Mouse (Mus musculus) NIH3T3 (cell line): ENCODE results near the gene Vmn2r49.
"Not testable (repeated sequence)": the region's sequence is repeated elsewhere in the genome, so short reads cannot be mapped to it uniquely, and the experiment has no call there.

Source experiments
- DNase-seq: peaks from one replicate; pipeline ENCODE4 v3.0.0-alpha.2; 2012; ENCODE audit warnings: low read depth

Gene Vmn2r49

DNA sequence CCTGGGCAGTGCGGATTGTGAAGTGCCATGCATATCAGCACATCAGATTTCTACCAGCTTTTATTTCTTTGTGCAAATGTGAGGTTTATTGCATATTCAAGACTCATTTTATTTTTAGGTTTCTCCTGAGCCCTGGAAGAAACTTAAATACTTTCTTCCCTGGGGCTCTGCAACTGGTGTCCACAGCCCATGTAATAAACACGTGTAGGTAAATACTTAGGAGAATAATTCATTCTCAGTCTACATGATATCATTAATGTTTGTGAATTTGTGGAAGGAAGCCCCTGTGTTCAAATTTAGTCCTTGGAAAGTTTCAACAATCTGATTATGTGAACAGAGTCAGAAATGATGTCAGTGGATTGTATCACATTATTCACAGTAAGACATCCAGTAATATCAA, at the start of gene Vmn2r49:
Vmn2r49 (minus strand) TSS at position 101 of the 400 bp plus-strand sequence.
- DNase-seq: not testable (repeated sequence)

DNA sequence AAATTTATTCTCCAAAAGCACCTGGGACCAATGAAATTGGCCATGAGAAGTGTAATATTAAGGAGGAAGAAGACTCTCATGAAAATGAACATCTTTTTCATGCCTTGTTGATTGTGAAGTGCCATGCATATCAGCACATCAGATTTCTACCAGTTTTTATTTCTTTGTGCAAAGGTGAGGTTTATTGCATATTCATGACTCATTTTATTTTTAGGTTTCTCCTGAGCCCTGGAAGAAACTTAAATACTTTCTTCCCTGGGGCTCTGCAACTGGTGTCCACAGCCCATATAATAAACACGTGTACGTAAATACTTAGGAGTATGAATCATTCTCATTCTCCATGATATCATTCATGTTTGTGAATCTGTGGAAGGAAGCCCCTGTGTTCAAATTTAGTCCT, 38.6 kb downstream of the Vmn2r49 start, which contains the start of gene Vmn2r48:
Vmn2r48 (minus strand) TSS at position 101 of the 400 bp plus-strand sequence.
- not testable (repeated sequence) for DNase-seq
